Mouse (Mus musculus): ENCODE data around the gene Tas2r144. TPM values are rescaled to one million over a fixed set of nuclear protein-coding genes. Genes with fewer than 3 reads are reported as not detected.

Gene Tas2r144
- total RNA-seq, 2 experiments from 2014 or later, result not detected

DNA sequence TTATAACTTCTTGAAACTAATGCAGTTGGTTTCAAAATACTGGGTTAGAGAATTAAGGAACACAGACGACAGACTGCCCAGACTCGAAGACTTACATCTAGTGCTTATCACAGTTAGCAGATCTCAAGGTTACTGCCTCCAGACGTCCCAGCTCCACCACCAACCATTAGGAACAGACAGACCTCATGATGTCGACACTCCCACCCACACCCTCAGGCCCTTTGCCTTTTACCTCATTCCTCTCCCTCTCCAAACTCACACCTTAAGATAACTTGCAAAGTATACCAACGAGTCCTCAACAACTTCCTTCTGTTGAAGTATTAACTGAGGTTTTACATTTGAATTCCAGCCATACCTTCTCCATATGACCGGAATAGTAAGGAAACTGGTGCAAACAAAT, 45.3 kb downstream of the Tas2r144 start:
- intact Hi-C loops (cut with DNase I), result loop anchor here (5.0 kb wide), 1 partner anchor 33 kb away; no protein-coding TSS in a partner anchor

DNA sequence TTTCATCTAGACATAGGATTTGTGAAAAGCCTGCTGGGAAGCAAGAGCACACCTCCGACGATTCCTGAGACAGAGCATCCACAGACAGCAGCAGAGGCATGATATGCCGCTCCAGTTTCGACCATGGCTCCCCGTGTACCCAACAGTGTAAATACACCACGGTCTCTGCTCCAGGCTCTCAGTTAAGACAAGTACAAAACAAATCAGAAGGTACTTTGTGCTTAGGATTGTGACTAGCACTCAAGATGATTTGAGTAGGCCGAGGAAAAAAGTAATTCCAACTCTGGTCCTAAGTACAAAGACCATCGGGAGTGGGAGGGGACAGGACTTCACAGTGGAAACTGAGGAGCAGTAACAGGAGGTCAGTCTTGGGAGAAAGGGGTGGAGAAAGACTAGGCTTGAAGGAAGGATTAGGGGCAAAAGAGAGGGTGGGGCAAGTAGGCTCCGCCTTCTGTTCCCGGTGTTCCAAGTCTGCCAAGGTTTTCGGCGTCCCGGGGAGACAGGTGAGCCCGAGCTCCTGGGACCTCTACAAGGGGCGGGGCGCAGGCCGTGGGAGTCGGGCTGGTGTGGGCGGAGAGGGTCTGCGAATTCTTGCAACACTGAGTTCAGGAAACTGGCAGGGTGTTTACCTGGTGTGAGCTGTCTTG, 46.5 kb downstream of the Tas2r144 start, which contains the start of gene Tmem139:
Tmem139 (plus strand) TSS at position 447 of the 647 bp plus-strand sequence.
- intact Hi-C loops (cut with DNase I), result loop anchor here (5.0 kb wide), 1 partner anchor 34 kb away; no protein-coding TSS in a partner anchor

More for the DNA sequence above, 45.3 kb downstream of the Tas2r144 start:
- DNase-seq (ENCODE audit: extremely low spot score in 1 of 2, low spot score in 2 of 2), result no peak

DNA sequence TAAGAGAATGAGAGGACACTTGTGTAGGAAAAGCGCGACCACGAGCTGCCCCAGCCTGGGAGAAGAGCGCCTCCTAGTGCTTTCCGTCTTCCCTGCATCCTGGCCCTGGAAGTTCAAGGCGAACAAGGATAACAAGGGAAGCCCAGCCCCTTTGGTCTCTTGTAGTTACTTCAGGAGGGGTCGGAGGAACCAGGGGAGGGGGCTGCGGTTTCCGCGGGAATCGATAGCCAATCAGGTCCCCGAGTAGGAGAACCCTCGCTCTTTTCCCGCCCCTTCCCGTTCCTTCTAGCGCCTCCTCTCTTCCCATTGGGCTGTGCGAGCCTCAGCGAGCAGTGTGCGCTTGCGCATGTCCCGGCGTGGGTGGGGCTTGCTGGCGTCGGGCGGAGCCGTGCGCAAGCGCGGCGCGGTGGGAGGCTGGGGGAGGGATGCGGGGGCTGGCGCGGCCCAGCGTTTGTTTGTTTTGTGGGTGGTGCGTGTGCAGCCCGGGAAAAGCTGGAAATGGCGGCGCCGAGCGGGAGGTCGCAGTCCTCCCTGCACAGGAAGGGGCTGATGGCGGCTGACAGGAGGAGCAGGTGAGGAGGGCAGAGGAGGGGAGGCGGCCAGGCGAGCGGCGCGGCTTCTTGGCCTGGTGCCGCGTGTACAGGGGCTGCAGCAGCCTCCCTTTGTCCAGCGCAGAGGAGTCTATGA, 49.6 kb downstream of the Tas2r144 start, which contains the start of gene Casp2:
Casp2 (plus strand) TSS at position 360 of the 687 bp plus-strand sequence.
- intact Hi-C loops (cut with DNase I), result loop anchor here (5.0 kb wide), 3 partner anchors 37 to 657 kb away; partner anchors contain the start of genes Ephb6 and Fam131b

More for the DNA sequence above, 46.5 kb downstream of the Tas2r144 start, which contains the start of gene Tmem139:
- DNase-seq (ENCODE audit: extremely low spot score in 1 of 2, low spot score in 2 of 2), result no peak

More for the DNA sequence above, 49.6 kb downstream of the Tas2r144 start, which contains the start of gene Casp2:
- peak; percentile 98 to 99 for DNase-seq (ENCODE audit: extremely low spot score in 1 of 2, low spot score in 2 of 2)

Other genes starting within 250 kb of the Tas2r144 start
- gene Sval3, start 247.2 kb upstream of the Tas2r144 start, total RNA-seq (2021), result not detected
- not detected for gene Sva, start 176.9 kb upstream of the Tas2r144 start, total RNA-seq (2021)
- not detected for gene Tas2r139, start 74.4 kb upstream of the Tas2r144 start, total RNA-seq (2021)
- gene Gstk1, start 30.6 kb downstream of the Tas2r144 start, total RNA-seq (2021), result 1 to 10 TPM; 5.1 to 7.1 TPM
- not detected for gene Tmem139, start 46.6 kb downstream of the Tas2r144 start, total RNA-seq (2021)
- 10 to 100 TPM; 29.7 to 35.5 TPM for gene Casp2, start 49.7 kb downstream of the Tas2r144 start, total RNA-seq (2021)
- 1 to 10 TPM; 3.9 to 4.8 TPM for gene Clcn1, start 71.4 kb downstream of the Tas2r144 start, total RNA-seq (2021)
- gene Fam131b, start 109.3 kb downstream of the Tas2r144 start, total RNA-seq (2021), result 100 to 1,000 TPM; 123 to 133 TPM
- 10 to 100 TPM; 55.8 to 57.6 TPM for gene Zyx, start 134.3 kb downstream of the Tas2r144 start, total RNA-seq (2021)
- gene Epha1, start 157.9 kb downstream of the Tas2r144 start, total RNA-seq (2021), result under 1 TPM; 0.22 to 0.26 TPM
- gene Tas2r143, start 184.9 kb downstream of the Tas2r144 start, total RNA-seq (2021), result not detected
- gene Tas2r135, start 190.1 kb downstream of the Tas2r144 start, total RNA-seq (2021), result not detected
- gene Tas2r126, start 219.2 kb downstream of the Tas2r144 start, total RNA-seq (2021), result not detected
- not detected for gene Olfr458, start 249.9 kb downstream of the Tas2r144 start, total RNA-seq (2021)